Mouse (Mus musculus) MEL (cell line): Measurements from ENCODE around the gene Scrn3.

ENCODE experiments used
- BHLHE40 ChIP-seq: IDR thresholded peaks from 2 replicates; pipeline ENCODE4 v1.6.1; 2012; ENCODE audit warnings: low read depth, mild to moderate bottlenecking, inconsistent platforms, low read length, improper control_type of control experiment, borderline replicate concordance
- CTCF ChIP-seq, 3 experiments: IDR thresholded peaks in 2 of 3; conservative IDR thresholded peaks in 1 of 3; 2 replicates each; pipeline ENCODE4 v1.5.1; 2011 to 2012; ENCODE audit warnings: low read length in 3 of 3, low read depth in 2 of 3, mild to moderate bottlenecking in 2 of 3, improper control_type of control experiment in 1 of 3, inconsistent platforms in 1 of 3, mixed read lengths in 1 of 3, moderate library complexity in 1 of 3; ENCODE audit not compliant: control insufficient read depth in 1 of 3, insufficient read depth in 1 of 3, poor library complexity in 1 of 3, severe bottlenecking in 1 of 3
- E2F4 ChIP-seq: IDR thresholded peaks from 2 replicates; pipeline ENCODE4 v1.6.1; 2011; ENCODE audit warnings: low read depth, low read length, improper control_type of control experiment, borderline replicate concordance
- EP300 ChIP-seq, 2 experiments: IDR thresholded peaks; 2 replicates each; pipeline ENCODE4 v1.6.1; 2011; ENCODE audit warnings: improper control_type of control experiment in 2 of 2, low read length in 2 of 2, low read depth in 1 of 2, mild to moderate bottlenecking in 1 of 2
- MAFK ChIP-seq: IDR thresholded peaks from 2 replicates; pipeline ENCODE4 v1.6.1; 2011; ENCODE audit warnings: low read depth, mild to moderate bottlenecking, low read length, improper control_type of control experiment, borderline replicate concordance
- MAX ChIP-seq: IDR thresholded peaks from 2 replicates; pipeline ENCODE4 v1.6.1; 2011; ENCODE audit warnings: low read length, improper control_type of control experiment
- MEF2A ChIP-seq: IDR thresholded peaks from 2 replicates; pipeline ENCODE4 v1.6.1; 2014; ENCODE audit warnings: low read depth, mild to moderate bottlenecking, inconsistent platforms, low read length, improper control_type of control experiment; ENCODE audit not compliant: poor library complexity, insufficient replicate concordance, severe bottlenecking; ENCODE audit errors: extremely low read depth
- MYB ChIP-seq: IDR thresholded peaks from 2 replicates; pipeline ENCODE4 v1.6.1; 2011; ENCODE audit warnings: mild to moderate bottlenecking, low read depth, low read length, improper control_type of control experiment
- NRF1 ChIP-seq: IDR thresholded peaks from 2 replicates; pipeline ENCODE4 v1.6.1; 2014; ENCODE audit warnings: low read depth, mild to moderate bottlenecking, inconsistent platforms, low read length, improper control_type of control experiment, moderate library complexity; ENCODE audit not compliant: poor library complexity, insufficient read depth, severe bottlenecking
- POLR2A ChIP-seq, 2 experiments: IDR thresholded peaks; 2 replicates each; pipeline ENCODE4 v1.6.1; 2011 to 2012; ENCODE audit warnings: low read length in 2 of 2, mild to moderate bottlenecking in 2 of 2, control low read depth in 1 of 2, improper control_type of control experiment in 1 of 2, low read depth in 1 of 2, moderate library complexity in 1 of 2; ENCODE audit not compliant: control insufficient read depth in 1 of 2, insufficient read depth in 1 of 2, poor library complexity in 1 of 2
- POLR2AphosphoS5 ChIP-seq: IDR thresholded peaks from 2 replicates; pipeline ENCODE4 v1.6.1; 2012; ENCODE audit warnings: low read depth, borderline replicate concordance, mild to moderate bottlenecking, inconsistent platforms, low read length, moderate library complexity, mixed read lengths
- SMC3 ChIP-seq: IDR thresholded peaks from 2 replicates; pipeline ENCODE4 v1.6.1; 2011; ENCODE audit warnings: low read depth, low read length, improper control_type of control experiment
- ZKSCAN1 ChIP-seq: IDR thresholded peaks from 2 replicates; pipeline ENCODE4 v1.6.1; 2012; ENCODE audit warnings: low read depth, mild to moderate bottlenecking, inconsistent platforms, low read length, improper control_type of control experiment, moderate library complexity
- ZNF384 ChIP-seq: IDR thresholded peaks from 2 replicates; pipeline ENCODE4 v1.6.1; 2012; ENCODE audit warnings: low read depth, mild to moderate bottlenecking, inconsistent platforms, low read length, improper control_type of control experiment

DNA sequence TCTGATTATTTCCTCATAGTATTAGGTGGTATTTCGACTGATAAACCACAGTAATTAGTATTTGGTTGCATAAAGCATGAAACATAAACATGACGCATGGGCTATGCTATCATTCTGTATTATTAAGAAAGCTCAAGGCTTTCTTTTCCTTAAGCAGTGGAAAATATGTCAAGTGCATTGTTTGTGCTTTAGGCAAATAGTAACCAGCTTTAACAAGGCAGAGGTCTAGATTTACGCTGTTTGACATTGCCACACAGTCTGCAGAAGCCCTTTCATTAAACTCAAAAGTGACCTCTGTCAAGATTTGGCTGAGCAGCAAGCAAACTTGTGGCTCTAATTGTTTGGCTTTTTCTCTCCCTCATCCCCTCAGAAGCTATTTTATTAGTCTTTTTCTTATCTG, 23.5 kb downstream of the Scrn3 start:
- TF ChIP-seq ZNF384: no peak
- no peak for TF ChIP-seq ZKSCAN1
- no peak for TF ChIP-seq MAX
- no peak for TF ChIP-seq MYB
- TF ChIP-seq E2F4: no peak
- no peak for TF ChIP-seq CTCF (IDR thresholded peaks at IDR 0.05 in 2 of 3, conservative IDR thresholded peaks at IDR 0.05 in 1 of 3; ENCODE audit: control insufficient read depth in 1 of 3, insufficient read depth in 1 of 3, low read depth in 2 of 3, low read length in 3 of 3, poor library complexity in 1 of 3, severe bottlenecking in 1 of 3)
- TF ChIP-seq BHLHE40: no peak
- no peak for TF ChIP-seq SMC3
- no peak for TF ChIP-seq POLR2A (IDR thresholded peaks at IDR 0.05; ENCODE audit: control insufficient read depth in 1 of 2, insufficient read depth in 1 of 2, low read depth in 1 of 2, low read length in 2 of 2, poor library complexity in 1 of 2)
- no peak for TF ChIP-seq MEF2A
- TF ChIP-seq EP300 (IDR thresholded peaks at IDR 0.05; ENCODE audit: low read depth in 1 of 2, low read length in 2 of 2): no peak
- no peak for TF ChIP-seq POLR2AphosphoS5
- TF ChIP-seq NRF1: no peak
- no peak for TF ChIP-seq MAFK
